Mouse (Mus musculus): ENCODE results near the gene Dcdc2a.
A peak's percentile ranks its signal among the peaks of the same experiment; 100 is the strongest.

Gene Dcdc2a

DNA sequence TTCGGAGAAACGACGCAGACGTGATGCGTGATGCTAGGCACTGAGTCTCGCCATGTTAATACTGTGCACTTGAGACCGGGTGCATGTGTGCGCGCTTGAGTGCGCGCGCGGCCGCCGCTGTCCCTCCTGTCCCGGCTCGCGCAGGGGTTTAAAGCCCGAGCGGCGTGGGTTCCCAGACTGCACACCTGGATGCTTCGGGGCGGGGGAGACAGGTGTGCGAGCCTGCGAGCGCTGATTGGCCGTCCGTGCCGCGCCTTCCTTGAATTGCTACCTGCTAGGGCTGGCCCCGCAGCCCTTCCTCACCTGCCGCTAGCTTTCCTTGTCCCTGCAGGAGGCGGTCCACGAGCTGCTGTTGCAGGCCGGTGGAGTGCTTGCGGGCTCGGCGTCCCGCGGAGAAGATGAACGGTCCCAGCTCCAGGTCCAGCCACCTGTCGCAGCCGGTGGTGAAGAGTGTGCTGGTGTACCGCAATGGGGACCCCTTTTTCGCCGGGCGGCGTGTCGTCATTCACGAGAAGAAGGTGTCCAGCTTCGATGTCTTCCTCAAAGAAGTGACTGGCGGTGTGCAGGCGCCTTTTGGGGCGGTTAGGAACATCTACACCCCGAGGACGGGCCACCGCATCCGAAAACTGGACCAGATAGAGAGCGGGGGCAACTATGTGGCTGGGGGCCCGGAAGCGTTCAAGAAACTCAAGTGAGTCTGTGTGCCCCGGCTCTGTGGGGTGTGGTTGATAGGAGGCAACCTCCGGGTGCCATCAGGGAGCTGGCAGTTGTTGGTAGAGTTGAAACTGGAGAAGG is at the start of gene Dcdc2a:
TSS of gene Dcdc2a (plus strand) at position 132 of the 795 bp plus-strand sequence.
- DNase-seq = no peak

DNA sequence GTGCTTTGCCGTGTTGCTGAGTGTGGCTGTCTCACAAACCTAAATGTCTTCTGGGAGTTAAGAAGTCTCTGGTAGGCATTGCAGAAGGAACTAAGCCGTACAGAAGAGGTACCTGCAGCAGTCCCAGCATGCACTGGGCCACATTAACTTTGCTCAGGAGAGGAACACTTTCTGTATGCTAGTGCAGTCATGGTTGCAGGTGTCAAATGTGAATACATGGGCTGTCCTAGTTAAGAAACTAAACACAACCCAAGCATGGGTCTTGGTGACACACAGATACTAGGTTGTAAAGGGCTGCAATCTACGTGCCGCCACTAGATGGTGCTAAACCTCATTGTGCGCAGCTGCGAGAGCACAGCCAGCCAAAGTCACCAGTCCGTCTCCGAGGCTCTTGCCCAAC is 48.7 kb upstream of the Dcdc2a start:
- no peak for DNase-seq

GRCm38 (mm10) chr13:25018316-25018715 is 37.5 kb upstream of the Dcdc2a start:
- no peak for DNase-seq

- peak; percentile 92 for DNase-seq
Observed at GRCm38 (mm10) chr13:25019793-25020539, 35.8 kb upstream of the Dcdc2a start, which contains the start of gene Mrs2. Gene Mrs2 (minus strand): TSS chr13:25020379.

DNA sequence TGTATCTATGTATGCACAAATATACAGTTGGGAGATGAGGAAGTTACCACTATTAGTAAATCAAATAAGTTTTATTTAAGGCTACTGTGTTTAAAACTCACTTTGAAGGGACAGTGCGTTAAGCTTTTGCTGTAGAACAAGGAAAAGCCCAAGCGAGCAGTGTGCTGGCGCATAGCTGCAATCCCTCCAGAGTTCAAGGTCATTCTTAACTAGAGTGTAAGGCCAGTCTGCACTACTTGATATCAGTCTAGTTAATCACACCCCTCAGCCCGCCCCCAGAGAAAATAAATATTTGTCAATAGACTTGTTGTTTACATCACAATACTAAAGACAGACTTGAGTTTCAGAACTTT is 35.3 kb upstream of the Dcdc2a start:
- DNase-seq = no peak

- no peak for DNase-seq
Observed at GRCm38 (mm10) chr13:25022386-25022785, 33.4 kb upstream of the Dcdc2a start.

DNA sequence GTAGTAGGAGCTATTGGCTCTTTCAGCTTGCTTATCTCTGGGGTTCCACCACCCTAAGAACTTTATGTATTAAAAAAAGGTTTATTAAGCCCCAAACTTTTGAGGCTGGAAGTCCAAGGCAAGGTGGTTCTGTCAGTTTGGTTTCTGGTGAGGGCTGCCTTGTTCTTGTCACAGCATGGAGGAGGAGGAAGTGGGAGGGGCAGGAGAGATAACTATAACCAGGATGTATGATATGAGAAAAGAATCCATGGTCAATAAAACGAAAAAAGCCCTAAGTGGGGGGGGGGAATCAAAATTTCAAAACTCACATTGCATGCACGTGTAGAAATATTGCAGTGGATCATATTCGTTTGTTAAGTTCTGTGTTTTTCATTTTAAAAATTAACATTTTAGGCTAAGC is 32.7 kb upstream of the Dcdc2a start:
- DNase-seq = no peak

- no peak for DNase-seq
Observed at GRCm38 (mm10) chr13:25024655-25025054, 31.1 kb upstream of the Dcdc2a start.

DNA sequence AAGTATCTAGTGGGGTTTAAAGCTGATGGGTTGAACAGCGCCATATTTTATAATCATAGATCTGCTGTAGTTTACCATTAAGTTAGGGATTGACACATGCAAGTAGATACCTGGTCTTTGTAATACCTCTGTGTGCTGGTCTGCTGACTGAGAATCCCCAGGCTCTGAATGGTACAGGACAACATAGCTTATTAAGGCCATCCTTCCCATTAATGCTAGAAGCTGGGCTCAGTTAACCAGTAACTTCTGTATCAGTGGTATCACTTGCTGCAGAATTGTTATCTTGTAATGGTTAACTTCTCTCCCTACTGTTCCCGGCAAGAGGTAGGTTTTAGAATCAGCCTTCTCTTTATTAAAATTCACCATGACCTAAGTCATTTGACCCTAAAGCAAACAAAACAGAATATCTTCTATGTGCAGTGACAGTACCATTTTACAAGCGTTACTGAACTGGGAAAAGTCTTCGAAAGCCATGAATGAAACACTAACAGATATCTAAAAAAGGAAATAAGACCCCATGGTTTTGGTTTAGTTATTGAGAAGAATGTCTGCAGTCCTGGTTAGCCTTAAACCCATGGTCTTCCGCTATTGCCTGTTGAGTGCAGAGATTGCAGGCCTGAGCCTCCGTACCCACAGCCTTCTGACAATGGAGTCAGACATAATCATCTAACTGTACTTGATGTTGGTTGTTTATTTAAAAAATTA is 29.2 kb upstream of the Dcdc2a start:
- DNase-seq = no peak

DNA sequence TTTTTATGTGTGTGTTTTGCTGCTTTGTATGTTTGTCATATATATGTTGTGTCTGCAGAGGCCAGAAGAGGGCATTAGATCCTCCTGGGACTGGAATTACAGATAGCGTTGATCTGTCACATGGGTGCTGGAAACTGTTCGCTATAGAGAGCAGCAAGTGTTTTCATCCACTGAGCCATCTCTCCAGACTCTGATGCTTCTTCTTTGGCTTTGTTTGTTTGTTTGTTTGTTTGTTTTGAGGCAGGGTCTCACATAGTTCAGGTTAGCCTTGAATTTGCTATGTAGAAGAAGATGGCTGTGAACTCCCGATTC is 28.7 kb upstream of the Dcdc2a start:
- no peak for DNase-seq

DNA sequence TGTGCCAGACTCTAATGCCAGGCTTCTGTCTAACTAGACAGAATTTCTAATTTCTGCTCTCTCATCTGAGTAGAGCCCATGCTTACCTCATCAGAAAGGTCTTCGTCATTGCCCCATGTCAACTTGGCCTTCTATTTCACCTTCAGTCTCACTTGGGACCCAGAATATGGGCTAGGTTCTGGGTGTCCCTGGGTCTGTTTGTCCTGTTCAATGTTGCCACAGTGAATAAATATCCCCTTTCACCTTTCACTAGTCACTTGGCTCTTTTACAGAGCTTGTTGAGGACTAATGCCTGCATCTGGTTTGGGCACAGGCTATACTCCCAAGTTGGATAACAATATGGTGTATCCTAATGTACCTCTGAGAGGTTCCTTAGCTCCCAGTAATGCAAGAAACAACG is 16.3 kb upstream of the Dcdc2a start:
- no peak for DNase-seq

DNA sequence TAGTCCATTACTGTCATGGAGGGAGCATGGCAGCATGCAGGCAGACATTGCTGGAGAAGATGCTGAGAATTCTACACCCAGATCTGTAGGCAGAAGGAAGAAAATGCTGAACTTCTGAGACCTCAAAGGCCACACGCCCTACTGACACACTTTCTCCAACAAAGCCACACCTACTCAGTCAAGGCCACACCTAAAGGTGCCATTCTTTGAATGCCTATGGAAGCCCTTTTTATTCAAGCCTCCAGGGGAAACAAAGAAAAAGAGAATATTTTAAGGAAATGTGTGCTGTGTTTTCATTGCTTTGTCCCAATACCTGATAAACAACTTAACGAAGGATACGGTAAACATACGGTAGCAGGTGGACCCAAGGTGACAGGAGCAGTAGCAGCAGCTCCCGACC is 3.1 kb upstream of the Dcdc2a start:
- DNase-seq = no peak

- peak; percentile 34 for DNase-seq
Observed at GRCm38 (mm10) chr13:25055111-25055554, 671 bp upstream of the Dcdc2a start.

- DNase-seq = no peak
Observed at GRCm38 (mm10) chr13:25066659-25067058, 10.9 kb downstream of the Dcdc2a start.

GRCm38 (mm10) chr13:25067183-25067582 is 11.4 kb downstream of the Dcdc2a start:
- DNase-seq = no peak

GRCm38 (mm10) chr13:25069765-25070164 is 14.0 kb downstream of the Dcdc2a start:
- DNase-seq = no peak

- DNase-seq = no peak
Observed at GRCm38 (mm10) chr13:25070791-25071190, 15.0 kb downstream of the Dcdc2a start.

DNA sequence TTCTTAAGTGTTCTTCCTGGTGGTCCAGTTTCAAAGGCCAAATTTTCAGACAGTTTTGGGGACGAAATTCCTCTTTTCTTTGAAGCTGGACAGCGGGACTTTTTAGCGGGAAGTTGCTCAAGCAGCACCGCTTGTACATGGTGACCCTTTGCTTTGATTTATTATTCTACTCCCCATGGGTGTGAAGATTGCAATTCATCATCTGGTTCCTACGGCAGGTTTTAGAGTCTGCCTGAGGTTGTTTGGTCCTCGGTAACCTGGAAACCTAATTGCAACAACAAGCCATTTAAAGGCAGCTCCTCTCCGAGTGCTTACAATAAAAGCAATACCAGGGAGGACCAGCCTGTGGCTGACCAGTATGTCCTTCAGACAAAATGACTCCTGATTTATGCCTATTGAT is 21.5 kb downstream of the Dcdc2a start:
- DNase-seq = no peak

- DNase-seq = no peak
Observed at GRCm38 (mm10) chr13:25083144-25083572, 27.4 kb downstream of the Dcdc2a start.

DNA sequence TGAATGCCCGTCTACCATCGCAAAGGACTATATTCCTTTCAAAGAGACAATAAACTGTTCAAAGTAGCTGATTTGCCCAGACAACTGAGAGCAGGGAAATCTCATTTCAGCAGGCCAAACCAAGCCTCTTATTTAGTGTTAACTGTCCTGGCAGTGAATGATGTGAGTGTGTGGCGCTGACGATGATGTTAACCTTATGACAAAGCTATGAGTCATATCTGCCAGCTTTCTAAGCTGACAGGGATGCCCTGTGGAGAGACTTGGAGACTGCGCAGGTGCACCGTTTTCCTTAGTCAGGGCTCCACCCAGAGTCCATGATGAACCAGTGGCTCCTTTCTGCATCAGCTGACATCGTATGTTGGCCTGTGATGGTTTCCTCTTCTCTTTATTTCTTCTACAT is 29.3 kb downstream of the Dcdc2a start:
- DNase-seq = no peak

- no peak for DNase-seq
Observed at GRCm38 (mm10) chr13:25091347-25091746, 35.5 kb downstream of the Dcdc2a start.

GRCm38 (mm10) chr13:25093776-25094175 is 38.0 kb downstream of the Dcdc2a start:
- no peak for DNase-seq

DNA sequence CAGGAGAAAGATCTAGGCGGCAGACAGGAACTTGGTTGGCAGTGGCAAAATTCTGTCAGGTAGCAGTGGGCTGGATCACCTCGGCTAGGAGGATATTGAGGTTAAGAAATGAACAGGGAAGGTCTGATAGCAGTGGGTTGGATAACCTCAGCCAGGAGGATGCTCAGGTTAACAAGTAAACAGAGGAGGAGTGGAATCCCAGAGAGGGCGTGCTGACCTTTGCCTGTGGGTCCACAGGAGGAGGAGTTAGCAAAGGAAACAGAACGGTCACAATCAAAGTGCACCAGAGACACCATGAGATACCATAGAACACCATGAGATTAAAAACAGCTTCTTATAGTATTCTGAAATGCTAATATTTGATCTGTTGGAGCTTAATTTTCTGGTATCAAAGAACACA is 38.6 kb downstream of the Dcdc2a start:
- no peak for DNase-seq

GRCm38 (mm10) chr13:25097348-25097747 is 41.5 kb downstream of the Dcdc2a start:
- no peak for DNase-seq

Data from cerebellum, adult 9-11 months (tissue).